Mouse (Mus musculus): Measurements from ENCODE around the gene Rsph9. TPM values are rescaled to one million over a fixed set of nuclear protein-coding genes. Genes with fewer than 3 reads are reported as not detected.

Gene Rsph9
- 10.0 and 10.1 TPM in 2 replicates for polyA plus RNA-seq (2015; fragmentation: Nextera tagmentation; extraction: Ambion mirVana)

GRCm38 (mm10) chr17:46143578-46144423 lies at the start of gene Rsph9:
Gene Rsph9 (minus strand): TSS chr17:46144216.
- peak within 1 kb of the TSS; percentile 51 for H3K4me3 ChIP-seq (replicated peaks; ENCODE audit: low read length)
- peak; percentile 96 for ATAC-seq (ENCODE audit: insufficient read depth, low FRiP score)
- 5% methylated on average over 37 of the region's 37 CpGs for WGBS
- H3K9me3 ChIP-seq (replicated peaks; ENCODE audit: control insufficient read depth, low read length): no peaks in the 10 kb centered on the region
- H3K27ac ChIP-seq (ENCODE audit: low read length): peak within 1 kb of the TSS; percentile 72
- H3K36me3 ChIP-seq (ENCODE audit: control insufficient read depth, insufficient read depth, low read length): peaks cover 23% of the 10 kb centered on the region; the same call in 1 of the 2 replicates
- no peaks in the 10 kb centered on the region for H3K27me3 ChIP-seq (ENCODE audit: control insufficient read depth, insufficient read depth, low read length)
- peaks cover 4% of the 10 kb centered on the region for H3K4me1 ChIP-seq (ENCODE audit: control insufficient read depth, insufficient read depth, low read length)
- H3K9ac ChIP-seq (ENCODE audit: low read length): peak within 1 kb of the TSS; percentile 54
- H3K4me2 ChIP-seq (ENCODE audit: low read depth, low read length): peak within 1 kb of the TSS; percentile 66

- Histone ChIP-seq H3K36me3 (ENCODE audit: control insufficient read depth, insufficient read depth, low read length) (peaks cover 18% of the 10 kb centered on the region; the same call in 1 of the 2 replicates), H3K4me1 (ENCODE audit: control insufficient read depth, insufficient read depth, low read length) (no peaks in the 10 kb centered on the region), H3K9me3 (replicated peaks; ENCODE audit: control insufficient read depth, low read length) (no peaks in the 10 kb centered on the region), H3K9ac (ENCODE audit: low read length) (no peak overlapping the region), H3K27me3 (ENCODE audit: control insufficient read depth, insufficient read depth, low read length) (no peaks in the 10 kb centered on the region), H3K4me3 (replicated peaks; ENCODE audit: low read length) (no peak overlapping the region), H3K4me2 (ENCODE audit: low read depth, low read length) (no peak overlapping the region), H3K27ac (ENCODE audit: low read length) (no peak overlapping the region)
- 96% methylated on average over 2 of the region's 2 CpGs for WGBS
- no peak for ATAC-seq (ENCODE audit: insufficient read depth, low FRiP score)
Observed at GRCm38 (mm10) chr17:46188829-46189228, 44.8 kb upstream of the Rsph9 start.

- no peak overlapping the region for H3K27ac ChIP-seq (ENCODE audit: low read length)
- H3K36me3 ChIP-seq (ENCODE audit: control insufficient read depth, insufficient read depth, low read length): peaks cover 17% of the 10 kb centered on the region; the same call in 1 of the 2 replicates
- WGBS: 86% methylated on average over 4 of the region's 4 CpGs
- H3K4me1 ChIP-seq (ENCODE audit: control insufficient read depth, insufficient read depth, low read length): no peaks in the 10 kb centered on the region
- no peak overlapping the region for H3K4me3 ChIP-seq (replicated peaks; ENCODE audit: low read length)
- no peak overlapping the region for H3K9ac ChIP-seq (ENCODE audit: low read length)
- ATAC-seq (ENCODE audit: insufficient read depth, low FRiP score): no peak
- H3K9me3 ChIP-seq (replicated peaks; ENCODE audit: control insufficient read depth, low read length): no peaks in the 10 kb centered on the region
- no peak overlapping the region for H3K4me2 ChIP-seq (ENCODE audit: low read depth, low read length)
- no peaks in the 10 kb centered on the region for H3K27me3 ChIP-seq (ENCODE audit: control insufficient read depth, insufficient read depth, low read length)
Observed at GRCm38 (mm10) chr17:46182273-46182672, 38.3 kb upstream of the Rsph9 start.

- H3K27ac ChIP-seq (ENCODE audit: low read length): no peak overlapping the region
- H3K9me3 ChIP-seq (replicated peaks; ENCODE audit: control insufficient read depth, low read length): no peaks in the 10 kb centered on the region
- no peak overlapping the region for H3K9ac ChIP-seq (ENCODE audit: low read length)
- no peaks in the 10 kb centered on the region for H3K27me3 ChIP-seq (ENCODE audit: control insufficient read depth, insufficient read depth, low read length)
- 72% methylated on average over 3 of the region's 3 CpGs for WGBS
- no peak overlapping the region for H3K4me2 ChIP-seq (ENCODE audit: low read depth, low read length)
- ATAC-seq (ENCODE audit: insufficient read depth, low FRiP score): no peak
- no peak overlapping the region for H3K4me3 ChIP-seq (replicated peaks; ENCODE audit: low read length)
- no peaks in the 10 kb centered on the region for H3K4me1 ChIP-seq (ENCODE audit: control insufficient read depth, insufficient read depth, low read length)
- H3K36me3 ChIP-seq (ENCODE audit: control insufficient read depth, insufficient read depth, low read length): peaks cover 31% of the 10 kb centered on the region
Observed at GRCm38 (mm10) chr17:46170538-46170937, 26.5 kb upstream of the Rsph9 start.

GRCm38 (mm10) chr17:46168768-46169167 lies 24.8 kb upstream of the Rsph9 start:
- WGBS: 89% methylated on average over 5 of the region's 5 CpGs
- Histone ChIP-seq H3K9me3 (replicated peaks; ENCODE audit: control insufficient read depth, low read length) (no peaks in the 10 kb centered on the region), H3K9ac (ENCODE audit: low read length) (no peak overlapping the region), H3K27ac (ENCODE audit: low read length) (no peak overlapping the region), H3K4me1 (ENCODE audit: control insufficient read depth, insufficient read depth, low read length) (no peaks in the 10 kb centered on the region), H3K4me2 (ENCODE audit: low read depth, low read length) (no peak overlapping the region), H3K4me3 (replicated peaks; ENCODE audit: low read length) (no peak overlapping the region), H3K27me3 (ENCODE audit: control insufficient read depth, insufficient read depth, low read length) (no peaks in the 10 kb centered on the region), H3K36me3 (ENCODE audit: control insufficient read depth, insufficient read depth, low read length) (peaks cover 32% of the 10 kb centered on the region)
- ATAC-seq (ENCODE audit: insufficient read depth, low FRiP score): no peak

- Histone ChIP-seq H3K4me1 (ENCODE audit: control insufficient read depth, insufficient read depth, low read length) (no peaks in the 10 kb centered on the region), H3K27ac (ENCODE audit: low read length) (no peak overlapping the region), H3K9ac (ENCODE audit: low read length) (no peak overlapping the region), H3K9me3 (replicated peaks; ENCODE audit: control insufficient read depth, low read length) (no peaks in the 10 kb centered on the region), H3K36me3 (ENCODE audit: control insufficient read depth, insufficient read depth, low read length) (peaks cover 32% of the 10 kb centered on the region), H3K27me3 (ENCODE audit: control insufficient read depth, insufficient read depth, low read length) (no peaks in the 10 kb centered on the region), H3K4me2 (ENCODE audit: low read depth, low read length) (no peak overlapping the region), H3K4me3 (replicated peaks; ENCODE audit: low read length) (no peak overlapping the region)
- WGBS: 45% methylated on average over 5 of the region's 5 CpGs
- ATAC-seq (ENCODE audit: insufficient read depth, low FRiP score): no peak
Observed at GRCm38 (mm10) chr17:46168318-46168717, 24.3 kb upstream of the Rsph9 start.

- Histone ChIP-seq H3K36me3 (ENCODE audit: control insufficient read depth, insufficient read depth, low read length) (peaks cover 32% of the 10 kb centered on the region), H3K4me2 (ENCODE audit: low read depth, low read length) (no peak overlapping the region), H3K27me3 (ENCODE audit: control insufficient read depth, insufficient read depth, low read length) (no peaks in the 10 kb centered on the region), H3K9me3 (replicated peaks; ENCODE audit: control insufficient read depth, low read length) (no peaks in the 10 kb centered on the region), H3K9ac (ENCODE audit: low read length) (no peak overlapping the region), H3K4me3 (replicated peaks; ENCODE audit: low read length) (no peak overlapping the region), H3K4me1 (ENCODE audit: control insufficient read depth, insufficient read depth, low read length) (no peaks in the 10 kb centered on the region; the same call in 1 of the 2 replicates), H3K27ac (ENCODE audit: low read length) (no peak overlapping the region)
- WGBS: 78% methylated on average over 11 of the region's 11 CpGs
- ATAC-seq (ENCODE audit: insufficient read depth, low FRiP score): no peak
Observed at GRCm38 (mm10) chr17:46167014-46167413, 23.0 kb upstream of the Rsph9 start.

- H3K4me3 ChIP-seq (replicated peaks; ENCODE audit: low read length): no peak overlapping the region
- H3K9me3 ChIP-seq (replicated peaks; ENCODE audit: control insufficient read depth, low read length): no peaks in the 10 kb centered on the region
- 68% methylated on average over 5 of the region's 5 CpGs for WGBS
- no peak for ATAC-seq (ENCODE audit: insufficient read depth, low FRiP score)
- peaks cover 5% of the 10 kb centered on the region; the same call in 1 of the 2 replicates for H3K4me1 ChIP-seq (ENCODE audit: control insufficient read depth, insufficient read depth, low read length)
- H3K9ac ChIP-seq (ENCODE audit: low read length): no peak overlapping the region
- H3K27me3 ChIP-seq (ENCODE audit: control insufficient read depth, insufficient read depth, low read length): no peaks in the 10 kb centered on the region
- H3K4me2 ChIP-seq (ENCODE audit: low read depth, low read length): no peak overlapping the region
- no peak overlapping the region for H3K27ac ChIP-seq (ENCODE audit: low read length)
- peaks cover 32% of the 10 kb centered on the region for H3K36me3 ChIP-seq (ENCODE audit: control insufficient read depth, insufficient read depth, low read length)
Observed at GRCm38 (mm10) chr17:46166270-46166669, 22.3 kb upstream of the Rsph9 start.

- no peak for ATAC-seq (ENCODE audit: insufficient read depth, low FRiP score)
- WGBS: 87% methylated on average over 12 of the region's 12 CpGs
- no peaks in the 10 kb centered on the region for H3K27me3 ChIP-seq (ENCODE audit: control insufficient read depth, insufficient read depth, low read length)
- H3K4me3 ChIP-seq (replicated peaks; ENCODE audit: low read length): no peak overlapping the region
- peaks cover 32% of the 10 kb centered on the region for H3K36me3 ChIP-seq (ENCODE audit: control insufficient read depth, insufficient read depth, low read length)
- peaks cover 5% of the 10 kb centered on the region; the same call in 1 of the 2 replicates for H3K4me1 ChIP-seq (ENCODE audit: control insufficient read depth, insufficient read depth, low read length)
- H3K4me2 ChIP-seq (ENCODE audit: low read depth, low read length): no peak overlapping the region
- no peaks in the 10 kb centered on the region for H3K9me3 ChIP-seq (replicated peaks; ENCODE audit: control insufficient read depth, low read length)
- no peak overlapping the region for H3K27ac ChIP-seq (ENCODE audit: low read length)
- no peak overlapping the region for H3K9ac ChIP-seq (ENCODE audit: low read length)
Observed at GRCm38 (mm10) chr17:46165460-46165859, 21.4 kb upstream of the Rsph9 start.

All from stomach, embryonic 16.5 days (tissue).